ENCODE assay signal across 21 mouse cellular contexts in genomic region chr7:64667959-64668358, GRCm38 (mm10).
DNase-seq lines count a peak whose midpoint lies in the region; ATAC-seq and TF ChIP-seq lines count a peak whose summit lies in the region.
"Had no signal": no experiment of that assay in that cellular context is flagged by ENCODE, and none has a peak within 500 bp of the region (broad histone marks: within the 10 kb centered on the region; RNA-seq: fewer than 3 reads in every experiment).

No protein-coding gene starts in this region.

- H3K9me3 ChIP-seq in intestine, postnatal 0 days (ENCODE audit: control insufficient read depth) = no peaks in the 10 kb centered on the region
- no peaks in the 10 kb centered on the region for H3K9me3 ChIP-seq in intestine, embryonic 16.5 days (ENCODE audit: control insufficient read depth, low read length)
- H3K9me3 ChIP-seq in kidney, embryonic 14.5 days (ENCODE audit: control insufficient read depth, low read length) = no peaks in the 10 kb centered on the region

- WGBS in intestine, postnatal 0 days = 78% methylated on average over 4 of the region's 4 CpGs
- whole genome bisulfite sequencing in intestine, embryonic 16.5 days = 86% methylated on average over 4 of the region's 4 CpGs
- WGBS in kidney, adult 2 months = 86% methylated on average over 4 of the region's 4 CpGs
- WGBS in kidney, embryonic 14.5 days = 88% methylated on average over 4 of the region's 4 CpGs

- no peak overlapping the region for H3K4me3 ChIP-seq in intestine, postnatal 0 days (ENCODE audit: low read depth, low read length)
- no peak overlapping the region for H3K4me3 ChIP-seq in intestine, embryonic 16.5 days (ENCODE audit: low read length)
- no peak overlapping the region for H3K4me3 ChIP-seq in kidney, adult 2 months (ENCODE audit: insufficient read depth, low read depth, low read length)
- no peak overlapping the region for H3K4me3 ChIP-seq in kidney, embryonic 14.5 days (ENCODE audit: low read length)

- no peak overlapping the region for H3K9ac ChIP-seq in intestine, postnatal 0 days (ENCODE audit: low read depth, low read length)
- H3K9ac ChIP-seq in intestine, embryonic 16.5 days (ENCODE audit: low read depth, low read length) = no peak overlapping the region
- no peak overlapping the region for H3K9ac ChIP-seq in kidney, embryonic 14.5 days (ENCODE audit: low read depth, low read length)

- H3K36me3 ChIP-seq in intestine, postnatal 0 days (ENCODE audit: control insufficient read depth, insufficient read depth) = no peaks in the 10 kb centered on the region
- no peaks in the 10 kb centered on the region for H3K36me3 ChIP-seq in intestine, embryonic 16.5 days (ENCODE audit: control insufficient read depth, insufficient read depth, low read length)
- H3K36me3 ChIP-seq in kidney, adult 2 months (ENCODE audit: control insufficient read depth, insufficient read depth, low read length) = no peaks in the 10 kb centered on the region
- H3K36me3 ChIP-seq in kidney, embryonic 14.5 days (ENCODE audit: control insufficient read depth, insufficient read depth, low read length) = no peaks in the 10 kb centered on the region
- H3K36me3 ChIP-seq: G1E had no signal

- TF ChIP-seq CTCF in intestine, postnatal 0 days (IDR thresholded peaks at IDR 0.05; ENCODE audit: low read depth) = no peak
- TF ChIP-seq CTCF in kidney, adult 2 months (conservative IDR thresholded peaks at IDR 0.05; ENCODE audit: insufficient read depth, insufficient read length, low read depth, low read length) = no peak

- no peaks in the 10 kb centered on the region for H3K27me3 ChIP-seq in intestine, postnatal 0 days (replicated peaks; ENCODE audit: control insufficient read depth, insufficient read depth, low read length)
- no peaks in the 10 kb centered on the region for H3K27me3 ChIP-seq in intestine, embryonic 16.5 days (replicated peaks; ENCODE audit: control insufficient read depth, insufficient read depth, low read length)
- no peaks in the 10 kb centered on the region for H3K27me3 ChIP-seq in kidney, adult 2 months (replicated peaks; ENCODE audit: control insufficient read depth, insufficient read depth, low read length)
- H3K27me3 ChIP-seq in kidney, embryonic 14.5 days (ENCODE audit: control insufficient read depth, insufficient read depth, low read length) = no peaks in the 10 kb centered on the region
- H3K27me3 ChIP-seq: Patski had no signal

- H3K4me2 ChIP-seq in intestine, postnatal 0 days (replicated peaks; ENCODE audit: low read depth) = no peak overlapping the region
- H3K4me2 ChIP-seq in intestine, embryonic 16.5 days (ENCODE audit: low read depth, low read length) = no peak overlapping the region
- H3K4me2 ChIP-seq in kidney, embryonic 14.5 days (replicated peaks; ENCODE audit: low read depth, low read length) = no peak overlapping the region

- 0 out of 2 replicates have a peak, but pooled peaks have one; percentile 64 for ATAC-seq in intestine, postnatal 0 days
- ATAC-seq in intestine, embryonic 16.5 days = no peak
- no peak for ATAC-seq in kidney, embryonic 14.5 days (ENCODE audit: low FRiP score, low TSS enrichment)
- ATAC-seq: activated CD4-positive, CD25-positive, alpha-beta regulatory T cell, adult 4 months; CD4-positive, CD25-positive, alpha-beta regulatory T cell, adult 4 months; Patski had no signal

- TF ChIP-seq POLR2A in kidney, adult 2 months (IDR thresholded peaks at IDR 0.05; ENCODE audit: low read depth, low read length) = no peak

- peak; percentile 71 for DNase-seq in heart, adult 11 months
- DNase-seq in heart, postnatal 4 days = no peak
- peak; percentile 54 for DNase-seq in kidney, adult 2 months
- no peak for DNase-seq in kidney, postnatal 10 days
- DNase-seq in kidney, adult 9 months = peak; percentile 10
- DNase-seq: adrenal gland, adult 2 months; adrenal gland, adult 8-10 months; adrenal gland, postnatal 10 days; adrenal gland, postnatal 14 days; adrenal gland, postnatal 25 days; adrenal gland, postnatal 36 days; B cell, adult 2 months; cerebellum, adult 11 months; cerebellum, adult 11-12 months had no signal

- no peaks in the 10 kb centered on the region for H3K4me1 ChIP-seq in intestine, postnatal 0 days (replicated peaks; ENCODE audit: control insufficient read depth, insufficient read depth, low read length)
- H3K4me1 ChIP-seq in intestine, embryonic 16.5 days (ENCODE audit: control insufficient read depth, insufficient read depth, low read length) = no peaks in the 10 kb centered on the region
- 0 out of 2 replicates have a peak, but pooled peaks cover 4% of the 10 kb centered on the region for H3K4me1 ChIP-seq in kidney, adult 2 months (ENCODE audit: control insufficient read depth, insufficient read depth, low read length)
- no peaks in the 10 kb centered on the region for H3K4me1 ChIP-seq in kidney, embryonic 14.5 days (ENCODE audit: control insufficient read depth, insufficient read depth, low read length)

- H3K27ac ChIP-seq in intestine, postnatal 0 days (ENCODE audit: low read depth, low read length) = no peak overlapping the region
- no peak overlapping the region for H3K27ac ChIP-seq in intestine, embryonic 16.5 days (ENCODE audit: low read length)
- no peak overlapping the region for H3K27ac ChIP-seq in kidney, adult 2 months (ENCODE audit: insufficient read depth, low read depth, low read length)
- H3K27ac ChIP-seq in kidney, embryonic 14.5 days (ENCODE audit: low read depth, low read length) = no peak overlapping the region

Comparison
In these comparisons a context has a peak if more than half of its experiments do, and no peak if none do; other contexts are left out.
1. DNase-seq: peak in heart, adult 11 months (single experiment), kidney, adult 2 months (single experiment) and kidney, adult 9 months (single experiment); none in heart, postnatal 4 days (single experiment) and kidney, postnatal 10 days (single experiment).